Mouse (Mus musculus) cerebellum, adult 2 months (tissue): Measurements from ENCODE around the gene Mre11a.

ENCODE experiments used
- CTCF ChIP-seq: fragments of 200-500 bp; IDR thresholded peaks from 2 replicates; pipeline ENCODE4 v1.5.1; 2011; ENCODE audit warnings: low read depth, mild to moderate bottlenecking, control low read depth, low read length, moderate library complexity, borderline replicate concordance; ENCODE audit not compliant: insufficient read depth
- POLR2A ChIP-seq: fragments of 200-500 bp; IDR thresholded peaks from 2 replicates; pipeline ENCODE4 v1.6.1; 2011; ENCODE audit warnings: low read length, control low read depth, borderline replicate concordance; ENCODE audit not compliant: insufficient read depth

- TF ChIP-seq POLR2A, result no peak
- TF ChIP-seq CTCF, result no peak
Observed at GRCm38 (mm10) chr9:14863126-14863525, 78.7 kb downstream of the Mre11a start.
